Mouse (Mus musculus): ENCODE measurements around the gene Smo.

Gene Smo

GRCm38 (mm10) chr6:29776542-29777237 is 41.4 kb downstream of the Smo start:
- DNase-seq (ENCODE audit: low read depth) = no peak

- no peak for DNase-seq (ENCODE audit: low read depth)
Measured at GRCm38 (mm10) chr6:29777238-29777555, 41.9 kb downstream of the Smo start.

- DNase-seq (ENCODE audit: low read depth) = no peak
Measured at GRCm38 (mm10) chr6:29780082-29780481, 44.8 kb downstream of the Smo start.

- no peak for DNase-seq (ENCODE audit: low read depth)
Measured at GRCm38 (mm10) chr6:29780571-29780970, 45.3 kb downstream of the Smo start.

GRCm38 (mm10) chr6:29782239-29782638 is 46.9 kb downstream of the Smo start:
- DNase-seq (ENCODE audit: low read depth) = no peak

GRCm38 (mm10) chr6:29783960-29784359 is 48.7 kb downstream of the Smo start:
- no peak for DNase-seq (ENCODE audit: low read depth)

- no peak for DNase-seq (ENCODE audit: low read depth)
Measured at GRCm38 (mm10) chr6:29784413-29785021, 49.2 kb downstream of the Smo start.

- DNase-seq (ENCODE audit: low read depth) = no peak
Measured at GRCm38 (mm10) chr6:29785759-29786158, 50.5 kb downstream of the Smo start.

GRCm38 (mm10) chr6:29788779-29789350 is 53.6 kb downstream of the Smo start:
- no peak for DNase-seq (ENCODE audit: low read depth)

- no peak for DNase-seq (ENCODE audit: low read depth)
Measured at GRCm38 (mm10) chr6:29790014-29790698, 54.9 kb downstream of the Smo start.

- DNase-seq (ENCODE audit: low read depth) = no peak
Measured at GRCm38 (mm10) chr6:29793520-29793919, 58.2 kb downstream of the Smo start.

GRCm38 (mm10) chr6:29794582-29794981 is 59.3 kb downstream of the Smo start:
- DNase-seq (ENCODE audit: low read depth) = no peak

GRCm38 (mm10) chr6:29802979-29803378 is 67.7 kb downstream of the Smo start:
- no peak for DNase-seq (ENCODE audit: low read depth)

GRCm38 (mm10) chr6:29804006-29804405 is 68.7 kb downstream of the Smo start:
- no peak for DNase-seq (ENCODE audit: low read depth)

- DNase-seq (ENCODE audit: low read depth) = no peak
Measured at GRCm38 (mm10) chr6:29805381-29805780, 70.1 kb downstream of the Smo start.
